Mouse (Mus musculus) limb, embryonic 14.5 days (tissue): ENCODE measurements around the gene Corin. TPM values are rescaled to one million over a fixed set of nuclear protein-coding genes. Genes with fewer than 3 reads are reported as not detected.

Experiments
- ATAC-seq: fragments of 200-750 bp; cut with Nextera tagmentation; 2 replicates; pipeline ENCODE4 v1.8.0; 2017; ENCODE audit warnings: low read depth, moderate number of reproducible peaks, moderate TSS enrichment; ENCODE audit not compliant: low FRiP score
- DNase-seq: peaks from one replicate; pipeline ENCODE4 v3.0.0-alpha.2; 2015; ENCODE audit warnings: low spot score
- H3K27ac ChIP-seq: fragments of 300-500 bp; sonication (generic); replicated peaks from 2 replicates; pipeline ENCODE4 v1.5.1; 2014; ENCODE audit warnings: low read depth, mild to moderate bottlenecking, low read length, moderate library complexity, mixed read lengths
- H3K27me3 ChIP-seq: fragments of 300-500 bp; sonication (generic); 2 replicates; pipeline ENCODE4 v1.6.1; 2014; ENCODE audit warnings: low read length, mixed read lengths; ENCODE audit not compliant: control insufficient read depth, insufficient read depth
- H3K36me3 ChIP-seq: fragments of 300-500 bp; sonication (generic); 2 replicates; pipeline ENCODE4 v1.6.1; 2014; ENCODE audit warnings: mild to moderate bottlenecking, low read length, moderate library complexity, mixed read lengths; ENCODE audit not compliant: control insufficient read depth, insufficient read depth
- H3K4me1 ChIP-seq: fragments of 300-500 bp; sonication (generic); 2 replicates; pipeline ENCODE4 v1.6.1; 2014; ENCODE audit warnings: antibody characterized with exemption, low read length, mixed read lengths; ENCODE audit not compliant: control insufficient read depth, insufficient read depth
- H3K4me2 ChIP-seq: fragments of 300-500 bp; sonication (generic); replicated peaks from 2 replicates; pipeline ENCODE4 v1.6.1; 2014; ENCODE audit warnings: low read depth, mild to moderate bottlenecking, low read length, moderate library complexity; ENCODE audit not compliant: severe bottlenecking
- H3K4me3 ChIP-seq: fragments of 300-500 bp; sonication (generic); replicated peaks from 2 replicates; pipeline ENCODE4 v1.5.1; 2014; ENCODE audit warnings: low read length
- H3K9ac ChIP-seq: fragments of 300-500 bp; sonication (generic); 2 replicates; pipeline ENCODE4 v1.6.1; 2014; ENCODE audit warnings: mild to moderate bottlenecking, low read depth, low read length, moderate library complexity; ENCODE audit not compliant: severe bottlenecking
- H3K9me3 ChIP-seq: fragments of 300-500 bp; sonication (generic); 2 replicates; pipeline ENCODE4 v1.6.1; 2016; ENCODE audit warnings: low read length; ENCODE audit not compliant: control insufficient read depth
- POLR2A ChIP-seq: fragments of 200-500 bp; IDR thresholded peaks from 2 replicates; pipeline ENCODE4 v1.8.0; 2012; ENCODE audit warnings: inconsistent platforms, mild to moderate bottlenecking, moderate library complexity, borderline replicate concordance; ENCODE audit not compliant: insufficient read depth, insufficient read length; ENCODE audit errors: extremely low read depth
- WGBS: fragments of 180-500 bp; shearing (Covaris S2); extraction: QIAGEN DNeasy Blood & Tissue Kit; methylation state at CpG from one replicate; pipeline ENCODE4 v1.1.7; 2014; 5-methylcytosine and 5-hydroxymethylcytosine counted together
- polyA plus RNA-seq, 2 experiments: library from polyadenylated mRNA; depleted of rRNA in 1 of 2; stranded (reverse) in 1 of 2; unstranded in 1 of 2; fragments of >200 nt; fragmentation: Nextera tagmentation in 1 of 2; extraction: Ambion mirVana in 1 of 2; gene quantifications; 2 replicates each; pipeline versions ENCODE4 v1.2.1 to v1.2.3; 2012 to 2014

The Corin gene
- polyA plus RNA-seq, 2 experiments: 4.2 to 5.3 TPM

GRCm38 (mm10) chr5:72266955-72267535 is 237.2 kb downstream of the Corin start:
- no peak for ATAC-seq
- H3K27me3 ChIP-seq: no peaks in the 10 kb centered on the region
- DNase-seq: no peak
- H3K36me3 ChIP-seq: peaks cover 8% of the 10 kb centered on the region; the same call in 1 of the 2 replicates
- H3K9me3 ChIP-seq: no peaks in the 10 kb centered on the region
- H3K27ac ChIP-seq: no peak overlapping the region
- no peak overlapping the region for H3K9ac ChIP-seq
- H3K4me2 ChIP-seq: no peak overlapping the region
- no peak for TF ChIP-seq POLR2A
- WGBS: 93% methylated on average over 7 of the region's 7 CpGs
- H3K4me1 ChIP-seq: no peaks in the 10 kb centered on the region
- H3K4me3 ChIP-seq: no peak overlapping the region

DNA sequence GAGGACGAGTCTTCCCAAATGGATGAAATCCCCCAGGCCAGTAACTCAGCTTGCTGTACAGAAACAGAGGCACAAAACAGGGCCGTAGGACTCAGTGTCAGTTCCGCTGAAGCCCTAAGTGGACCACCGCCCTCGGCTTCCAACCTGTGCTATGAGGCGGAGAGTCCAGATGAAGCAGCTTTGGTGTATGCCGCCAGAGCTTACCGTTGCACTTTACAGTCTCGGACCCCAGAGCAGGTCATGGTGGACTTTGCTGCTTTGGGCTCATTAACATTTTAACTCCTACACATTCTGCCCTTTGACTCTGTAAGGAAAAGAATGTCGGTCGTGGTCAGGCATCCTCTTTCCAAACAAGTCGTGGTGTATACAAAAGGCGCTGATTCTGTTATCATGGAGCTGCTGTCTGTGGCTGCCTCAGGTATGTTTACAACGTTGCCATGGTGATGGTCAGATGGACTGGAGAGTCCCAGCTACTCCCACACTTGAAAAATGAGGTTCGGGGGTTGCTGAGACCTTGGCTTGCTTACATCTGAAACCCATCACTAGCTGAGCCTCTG is 240.0 kb downstream of the Corin start:
- Histone ChIP-seq H3K9ac (no peak overlapping the region), H3K36me3 (peaks cover 8% of the 10 kb centered on the region; the same call in 1 of the 2 replicates), H3K4me2 (no peak overlapping the region), H3K4me3 (no peak overlapping the region), H3K27ac (no peak overlapping the region), H3K9me3 (no peaks in the 10 kb centered on the region), H3K27me3 (no peaks in the 10 kb centered on the region), H3K4me1 (no peaks in the 10 kb centered on the region)
- ATAC-seq (no peak), DNase-seq (no peak)
- WGBS: 84% methylated on average over 15 of the region's 15 CpGs
- TF ChIP-seq POLR2A: no peak

DNA sequence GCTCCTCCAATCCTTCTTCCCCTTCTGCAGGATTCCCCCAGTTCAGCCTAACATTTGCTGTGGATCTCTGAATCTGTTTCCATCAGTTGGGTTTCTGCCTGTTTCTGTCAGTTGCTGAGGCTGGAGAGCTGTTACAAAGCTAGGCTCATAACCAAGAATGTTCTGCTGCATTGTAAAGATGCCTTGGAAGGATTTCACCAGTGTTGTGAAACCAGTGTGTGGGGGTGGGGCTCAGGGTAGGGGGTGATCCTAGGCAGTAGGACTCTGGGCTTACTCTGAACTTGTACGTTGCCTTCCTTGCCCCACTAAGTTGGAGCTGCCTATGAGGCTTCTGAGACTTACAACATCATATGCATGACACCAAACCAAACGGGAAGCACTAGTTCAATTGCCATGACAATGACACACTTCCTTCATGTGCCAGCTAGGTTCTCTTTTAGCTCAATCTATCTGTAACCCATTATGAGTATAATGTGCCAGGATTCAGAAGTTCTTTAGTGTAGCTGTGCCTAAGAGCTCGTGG is 242.4 kb downstream of the Corin start:
- TF ChIP-seq POLR2A: no peak
- DNase-seq (no peak), ATAC-seq (no peak)
- 80% methylated on average over 3 of the region's 3 CpGs for WGBS
- Histone ChIP-seq H3K4me1 (no peaks in the 10 kb centered on the region; the same call in 1 of the 2 replicates), H3K9me3 (no peaks in the 10 kb centered on the region), H3K4me2 (no peak overlapping the region), H3K36me3 (peaks cover 8% of the 10 kb centered on the region; the same call in 1 of the 2 replicates), H3K27me3 (no peaks in the 10 kb centered on the region), H3K9ac (no peak overlapping the region), H3K4me3 (no peak overlapping the region), H3K27ac (no peak overlapping the region)

GRCm38 (mm10) chr5:72259298-72259621 is 245.0 kb downstream of the Corin start:
- DNase-seq: no peak
- WGBS: 84% methylated on average over 3 of the region's 3 CpGs
- TF ChIP-seq POLR2A: no peak

DNA sequence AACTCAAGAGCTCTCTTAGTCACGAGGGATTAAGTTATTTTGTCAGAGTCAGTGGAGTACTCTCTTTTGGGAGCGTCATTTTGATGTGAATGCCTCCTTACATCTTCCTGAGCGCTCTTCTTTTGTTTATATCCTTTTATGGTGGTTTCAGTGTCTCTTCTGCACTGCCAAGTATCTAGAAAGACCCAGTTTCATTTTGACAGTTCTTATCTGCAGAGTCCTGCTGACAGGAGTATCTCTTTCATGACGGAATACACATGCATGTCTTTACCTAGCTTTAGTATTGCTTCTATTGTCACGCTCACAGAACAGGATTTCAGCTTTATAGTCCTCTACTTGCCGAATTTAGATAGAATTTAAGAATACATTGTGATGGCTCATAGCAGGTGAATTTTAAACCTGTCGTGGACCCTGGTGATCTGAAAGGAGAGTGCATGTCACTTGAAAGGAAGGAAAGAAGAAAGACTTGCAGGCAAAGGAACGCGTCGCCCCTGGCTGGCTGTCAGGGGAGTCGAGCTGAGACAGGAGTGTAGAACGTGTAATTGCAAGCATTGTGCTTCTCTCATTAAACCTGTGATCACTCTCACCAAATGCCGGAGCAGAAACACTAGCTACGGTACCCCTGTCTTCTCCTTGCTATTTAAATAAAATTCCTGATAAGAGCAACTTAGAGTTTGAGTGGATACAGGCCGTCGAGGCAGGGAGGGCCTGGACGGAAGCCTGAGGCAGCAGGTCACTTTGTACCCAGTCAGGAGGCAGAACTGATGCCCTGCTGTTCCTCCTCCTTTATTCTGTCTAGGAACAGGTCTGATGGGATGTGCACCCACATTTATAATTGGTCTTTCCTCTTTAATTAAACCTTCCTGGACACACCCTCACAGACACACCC is 245.6 kb downstream of the Corin start:
- H3K27ac ChIP-seq: no peak overlapping the region
- H3K9me3 ChIP-seq: no peaks in the 10 kb centered on the region
- no peak overlapping the region for H3K4me2 ChIP-seq
- no peak overlapping the region for H3K4me3 ChIP-seq
- H3K9ac ChIP-seq: no peak overlapping the region
- H3K27me3 ChIP-seq: no peaks in the 10 kb centered on the region
- no peak for TF ChIP-seq POLR2A
- peaks cover 4% of the 10 kb centered on the region; the same call in 1 of the 2 replicates for H3K36me3 ChIP-seq
- H3K4me1 ChIP-seq: no peaks in the 10 kb centered on the region; the same call in 1 of the 2 replicates
- 82% methylated on average over 17 of the region's 17 CpGs for WGBS
- DNase-seq: no peak
- ATAC-seq: no peak

More at GRCm38 (mm10) chr5:72259298-72259621, 245.0 kb downstream of the Corin start:
- H3K27ac ChIP-seq: no peak overlapping the region
- H3K36me3 ChIP-seq: peaks cover 7% of the 10 kb centered on the region
- no peaks in the 10 kb centered on the region for H3K9me3 ChIP-seq
- no peaks in the 10 kb centered on the region; the same call in 1 of the 2 replicates for H3K4me1 ChIP-seq
- ATAC-seq: no peak
- H3K4me3 ChIP-seq: no peak overlapping the region
- H3K9ac ChIP-seq: no peak overlapping the region
- H3K27me3 ChIP-seq: no peaks in the 10 kb centered on the region
- no peak overlapping the region for H3K4me2 ChIP-seq
